Mouse (Mus musculus): ENCODE measurements around the gene Acsl5.

Gene Acsl5

DNA sequence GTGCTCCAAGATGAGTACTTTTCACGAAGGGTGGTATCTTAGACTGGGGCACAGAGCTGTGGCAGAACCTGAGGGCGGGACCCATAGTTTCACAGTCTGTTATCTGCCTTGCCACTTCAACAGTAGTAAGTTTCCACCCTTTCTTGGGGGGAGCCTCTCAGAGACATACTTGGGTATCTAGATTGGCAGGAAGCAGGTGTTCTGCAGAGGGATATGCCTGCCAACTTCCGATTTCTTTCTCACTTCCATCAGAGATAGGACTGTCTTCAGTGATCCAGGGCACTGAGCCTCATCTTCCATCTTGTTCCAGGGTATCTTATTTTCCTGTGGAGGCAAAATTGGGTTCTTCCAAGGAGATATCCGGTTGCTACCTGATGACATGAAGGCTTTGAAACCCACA, 32.4 kb downstream of the Acsl5 start:
- 91% methylated on average over 4 of the region's 4 CpGs for WGBS

GRCm38 (mm10) chr19:55286034-55286433, 34.3 kb downstream of the Acsl5 start:
- WGBS = 93% methylated on average over 4 of the region's 4 CpGs

DNA sequence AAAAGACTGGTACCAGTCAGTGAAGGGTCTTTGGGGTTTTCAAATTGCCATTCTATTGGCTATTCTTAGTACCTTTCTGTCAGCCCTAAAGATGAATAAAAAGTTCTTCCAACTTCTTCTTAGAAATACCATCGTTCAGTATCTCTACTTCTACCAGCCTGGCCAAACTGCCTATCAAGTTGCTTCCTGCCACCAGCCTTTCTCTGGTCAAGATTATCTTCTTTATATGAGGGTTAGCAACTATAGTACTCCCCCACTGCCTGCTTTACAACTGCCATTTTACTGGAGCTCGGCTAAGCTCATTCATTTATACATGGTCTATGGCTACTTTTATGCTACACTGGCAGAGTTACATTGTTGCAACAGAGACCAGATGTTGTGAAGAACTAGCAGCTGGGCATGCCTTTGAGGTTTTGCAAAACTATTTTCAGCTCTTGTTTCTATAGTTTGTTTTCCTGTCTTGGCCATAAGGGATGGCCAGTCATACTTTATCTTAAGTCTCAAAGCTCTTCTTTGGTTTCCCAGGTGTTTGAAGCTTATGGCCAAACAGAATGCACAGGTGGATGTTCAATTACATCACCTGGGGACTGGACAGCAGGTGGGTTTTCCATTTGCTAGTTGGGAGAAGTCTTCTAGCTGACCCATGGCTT, 39.0 kb downstream of the Acsl5 start:
- WGBS = 85% methylated on average over 2 of the region's 2 CpGs

GRCm38 (mm10) chr19:55292210-55292850, 40.6 kb downstream of the Acsl5 start:
- 95% methylated on average over 2 of the region's 2 CpGs for WGBS

- 35% methylated on average over 4 of the region's 4 CpGs for WGBS
These were observed 41.4 kb downstream of the Acsl5 start for GRCm38 (mm10) chr19:55293175-55293574.

GRCm38 (mm10) chr19:55295075-55295474, 43.3 kb downstream of the Acsl5 start:
- 87% methylated on average over 9 of the region's 9 CpGs for WGBS

DNA sequence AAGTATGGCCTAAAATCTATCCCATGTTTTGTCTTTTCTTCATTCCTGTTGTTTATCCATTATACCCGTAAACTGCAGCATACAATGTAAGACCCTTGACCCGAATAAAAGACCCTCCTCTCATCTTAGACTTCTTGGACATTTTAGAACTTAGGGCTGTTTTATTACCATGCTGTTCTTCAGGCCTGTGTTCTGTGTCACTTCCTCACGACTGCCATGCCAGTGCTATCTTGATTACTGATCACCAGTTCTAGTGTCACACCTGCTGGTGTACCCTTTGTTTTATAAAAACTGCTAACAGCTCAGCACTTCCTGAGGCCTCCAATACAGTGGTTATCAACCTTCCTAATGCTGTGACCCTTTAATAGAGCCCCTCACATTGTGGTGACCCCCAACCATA, 43.8 kb downstream of the Acsl5 start:
- WGBS = 88% methylated on average over 3 of the region's 3 CpGs

GRCm38 (mm10) chr19:55296301-55296700, 44.6 kb downstream of the Acsl5 start:
- WGBS = 96% methylated on average over 2 of the region's 2 CpGs

DNA sequence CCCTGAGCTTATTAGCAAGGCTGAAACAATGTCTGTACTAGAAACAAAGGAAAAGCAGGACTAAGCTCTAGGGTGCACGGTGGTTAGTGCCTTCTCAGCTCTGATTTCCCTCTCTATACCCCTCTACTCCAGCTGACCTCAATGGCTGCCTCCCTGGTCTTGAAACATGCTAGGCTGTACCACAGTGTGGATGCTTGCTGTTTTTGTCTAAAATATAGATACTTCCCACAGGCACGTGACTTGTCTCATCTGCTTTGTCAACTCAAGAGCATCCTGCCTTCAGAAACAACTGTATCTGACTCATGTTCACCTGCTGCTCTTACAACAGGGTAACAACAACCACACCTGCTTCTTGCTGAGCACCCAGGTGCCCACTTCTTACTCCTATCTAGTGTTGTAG, 45.8 kb downstream of the Acsl5 start:
- WGBS = 87% methylated on average over 2 of the region's 2 CpGs

- 56% methylated on average over 5 of the region's 5 CpGs for WGBS
These were observed 46.2 kb downstream of the Acsl5 start for GRCm38 (mm10) chr19:55297961-55298360.

GRCm38 (mm10) chr19:55299378-55299777, 47.6 kb downstream of the Acsl5 start:
- WGBS = 96% methylated on average over 1 of the region's 1 CpGs

GRCm38 (mm10) chr19:55300525-55300924, 48.8 kb downstream of the Acsl5 start:
- WGBS = 71% methylated on average over 3 of the region's 3 CpGs

DNA sequence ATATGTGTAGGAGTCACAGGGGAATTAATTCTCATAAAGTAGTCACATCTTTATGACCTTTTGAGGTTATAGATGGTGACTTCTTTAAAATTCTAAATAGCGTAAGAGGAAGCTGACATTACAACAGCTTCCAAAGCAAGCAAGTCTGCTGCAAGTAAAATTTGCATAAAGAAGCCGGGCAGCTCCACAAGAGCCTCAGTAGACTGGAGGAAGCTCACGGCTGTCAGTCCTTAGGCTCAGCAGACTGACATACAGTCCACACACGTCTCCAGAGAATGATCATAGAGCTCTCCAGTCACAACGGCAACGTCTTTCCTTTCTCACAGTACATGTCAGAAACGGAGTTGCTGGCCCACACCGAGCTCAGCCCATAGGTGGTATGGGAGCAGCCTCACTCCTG, 60.1 kb downstream of the Acsl5 start:
- 91% methylated on average over 8 of the region's 8 CpGs for WGBS

DNA sequence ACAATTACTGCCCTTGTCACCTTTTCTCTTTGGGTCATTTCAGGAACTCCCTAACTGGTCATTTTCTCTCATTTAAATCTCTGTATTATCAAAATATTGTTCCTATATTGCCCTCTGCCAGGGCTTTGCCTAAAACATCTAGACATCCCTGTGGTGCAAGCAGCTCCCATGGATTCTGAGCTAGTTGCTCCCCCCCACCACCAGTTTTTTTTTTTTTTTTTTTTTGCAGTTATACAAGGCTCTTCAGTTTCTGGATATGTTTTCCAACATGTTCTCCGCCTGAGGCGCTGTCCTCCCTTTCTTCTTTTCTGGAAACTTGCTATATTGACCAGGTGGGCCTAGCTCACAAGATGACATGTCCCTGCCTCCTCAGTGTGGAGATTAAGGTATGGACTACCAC, 61.9 kb downstream of the Acsl5 start:
- WGBS = 92% methylated on average over 2 of the region's 2 CpGs

- WGBS = under 1% methylated on average over 60 of the region's 60 CpGs
These were observed 63.8 kb downstream of the Acsl5 start, which contains the start of gene Zdhhc6 for GRCm38 (mm10) chr19:55315452-55316108. Gene Zdhhc6 (minus strand): TSS chr19:55316032.

DNA sequence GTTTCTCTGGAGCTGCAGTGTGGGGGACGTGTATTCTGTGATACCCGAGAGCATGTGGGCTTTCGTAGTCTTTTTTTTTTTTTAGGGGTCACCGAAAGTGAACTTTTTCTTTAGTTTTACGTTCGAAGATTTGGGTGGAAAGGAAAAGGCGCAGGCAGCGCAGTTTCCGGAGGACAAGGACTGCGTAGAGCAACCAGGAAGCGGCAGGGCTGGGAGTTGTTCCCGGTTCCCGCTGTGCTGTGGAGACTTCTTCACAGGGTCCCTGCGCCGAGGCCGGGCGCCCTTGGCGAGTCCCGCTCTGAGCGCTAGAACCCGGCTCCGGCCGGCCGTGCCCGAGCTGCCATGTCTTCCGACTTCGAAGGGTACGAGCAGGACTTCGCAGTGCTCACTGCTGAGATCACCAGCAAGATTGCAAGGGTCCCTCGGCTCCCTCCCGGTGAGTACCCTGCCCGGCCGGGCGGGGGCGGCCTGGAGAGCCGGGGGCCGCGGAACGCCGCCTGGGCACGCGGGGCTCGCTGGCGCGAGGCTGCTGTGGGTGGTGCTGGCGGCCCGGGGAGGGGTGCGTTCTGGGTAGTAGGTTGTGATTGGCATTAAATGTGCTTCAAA, 64.5 kb downstream of the Acsl5 start, which contains the start of gene Vti1a:
Gene Vti1a, plus strand, starts transcription at position 187 of the 606 bp plus-strand sequence.
- WGBS = under 1% methylated on average over 48 of the region's 48 CpGs

GRCm38 (mm10) chr19:55316901-55317300, 65.2 kb downstream of the Acsl5 start:
- 29% methylated on average over 10 of the region's 10 CpGs for WGBS

DNA sequence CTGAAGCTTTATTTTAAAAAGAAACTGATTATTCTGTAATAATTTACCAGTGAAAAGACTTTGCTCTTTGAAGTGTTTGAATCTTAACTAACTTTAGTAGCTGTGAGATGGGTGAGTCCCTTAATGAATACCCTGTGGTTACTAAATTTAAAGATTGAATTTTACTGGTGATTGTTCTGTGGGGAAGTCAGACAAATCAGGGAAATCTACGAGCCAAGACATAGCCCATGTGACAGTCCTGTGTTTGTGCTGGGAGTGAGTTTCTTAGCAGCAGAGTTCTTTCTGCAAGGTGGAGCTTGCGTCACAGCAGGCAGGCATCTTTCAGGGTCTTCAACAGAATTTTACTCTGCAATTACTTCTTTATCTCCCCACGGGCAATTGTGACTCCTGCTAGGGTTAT, 67.3 kb downstream of the Acsl5 start:
- WGBS = 63% methylated on average over 3 of the region's 3 CpGs

- WGBS = 54% methylated on average over 5 of the region's 5 CpGs
These were observed 67.8 kb downstream of the Acsl5 start for GRCm38 (mm10) chr19:55319521-55319920.

GRCm38 (mm10) chr19:55322604-55323003, 70.9 kb downstream of the Acsl5 start:
- WGBS = 92% methylated on average over 8 of the region's 8 CpGs

DNA sequence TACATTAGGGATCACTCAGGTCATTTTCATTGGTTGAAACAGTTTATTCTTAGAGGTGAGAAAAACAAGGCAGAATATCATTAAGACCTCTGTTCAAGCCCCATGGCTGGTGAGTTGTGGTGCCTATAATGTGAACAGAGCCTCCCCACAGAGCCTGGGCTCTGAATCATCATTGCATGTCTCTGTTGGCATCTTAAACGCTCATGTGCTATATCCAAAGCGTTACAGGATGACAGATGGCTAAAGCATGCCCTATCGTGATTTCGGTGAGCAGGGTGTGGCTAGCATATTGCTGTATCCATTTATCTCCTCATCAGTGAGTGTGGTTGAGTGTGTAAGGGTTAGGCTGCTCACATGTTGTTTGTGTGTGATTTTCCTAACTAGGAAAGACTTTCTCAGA, 75.8 kb downstream of the Acsl5 start:
- WGBS = 52% methylated on average over 4 of the region's 4 CpGs

DNA sequence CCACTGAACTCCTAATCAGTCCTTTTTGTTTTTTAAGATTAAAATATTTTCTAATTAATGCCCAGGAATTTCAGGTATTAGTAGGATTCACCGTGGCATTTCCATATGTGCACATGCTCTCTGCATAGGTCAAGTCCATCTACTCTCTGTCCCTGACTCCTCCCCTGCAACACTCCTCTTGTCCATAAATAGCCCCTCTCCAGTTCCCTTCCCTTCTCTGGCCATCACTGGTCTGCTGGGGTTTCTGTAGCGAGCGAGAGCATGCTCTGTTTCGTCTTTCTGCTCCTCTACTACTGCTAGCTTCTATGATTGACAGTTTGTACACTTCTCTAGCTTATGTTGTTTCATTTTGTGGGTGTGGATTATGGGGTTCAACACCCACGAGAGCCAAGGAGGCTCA, 80.0 kb downstream of the Acsl5 start:
- WGBS = 93% methylated on average over 5 of the region's 5 CpGs

Data from cerebral cortex, adult 2 months (tissue).